Mouse (Mus musculus) MEL-GATA-1-ER (cell line): ENCODE data around the gene A630073D07Rik.
"Not testable (repeated sequence)": the region's sequence is repeated elsewhere in the genome, so short reads cannot be mapped to it uniquely, and the experiment has no call there.

Experiments
- DNase-seq: peaks from one replicate; pipeline ENCODE4 v3.0.0-alpha.2; 2012; ENCODE audit warnings: low read depth; ENCODE audit errors: extremely low read depth

The A630073D07Rik gene

DNA sequence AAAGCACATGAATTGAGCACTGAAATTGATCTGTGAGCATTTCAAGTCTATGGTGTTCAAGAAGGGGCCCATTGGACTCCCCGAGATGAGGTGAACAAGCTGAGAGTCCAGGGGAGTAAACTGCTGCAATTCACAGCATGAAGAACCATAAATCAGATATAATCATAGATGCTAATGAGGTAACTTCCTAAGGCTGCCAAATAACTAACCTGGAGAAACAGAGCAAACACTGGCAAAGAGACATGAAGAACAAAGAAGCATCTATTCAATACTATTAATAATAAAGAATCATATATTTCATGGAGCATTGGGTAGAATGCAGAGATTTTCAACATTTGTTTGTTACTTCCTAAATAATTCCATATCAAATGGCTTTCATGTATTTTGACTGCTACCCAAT is at the start of gene A630073D07Rik:
TSS of gene A630073D07Rik (minus strand) at position 101 of the 400 bp plus-strand sequence.
- DNase-seq: no peak

GRCm38 (mm10) chr6:132700907-132701306 is 49.6 kb upstream of the A630073D07Rik start, which contains the start of gene Tas2r121:
Tas2r121 (minus strand) TSS chr6:132701007.
- no peak for DNase-seq

- DNase-seq: not testable (repeated sequence)
Measured at GRCm38 (mm10) chr6:132691596-132691995, 40.3 kb upstream of the A630073D07Rik start.

- DNase-seq: no peak
Measured at GRCm38 (mm10) chr6:132656653-132657052, 5.3 kb upstream of the A630073D07Rik start, which contains the start of gene Tas2r120. Tas2r120 (plus strand) TSS chr6:132656953.

- no peak for DNase-seq
Measured at GRCm38 (mm10) chr6:132649399-132649798, 1.9 kb downstream of the A630073D07Rik start.

- DNase-seq: not testable (repeated sequence)
Measured at GRCm38 (mm10) chr6:132595613-132596012, 55.7 kb downstream of the A630073D07Rik start, which contains the start of gene Prp2. Prp2 (plus strand) TSS chr6:132595913.
